Mouse (Mus musculus): ENCODE data around the gene Tbc1d22a.

Tbc1d22a gene

GRCm38 (mm10) chr15:86238076-86238475, 23.8 kb downstream of the Tbc1d22a start:
- DNase-seq (ENCODE audit: low spot score) = no peak

GRCm38 (mm10) chr15:86239068-86239467, 24.8 kb downstream of the Tbc1d22a start:
- no peak for DNase-seq (ENCODE audit: low spot score)

- peak; percentile 55 for DNase-seq (ENCODE audit: low spot score)
Observed at GRCm38 (mm10) chr15:86239801-86240200, 25.5 kb downstream of the Tbc1d22a start.

GRCm38 (mm10) chr15:86243708-86244107, 29.4 kb downstream of the Tbc1d22a start:
- DNase-seq (ENCODE audit: low spot score) = peak; percentile 48

GRCm38 (mm10) chr15:86244380-86244779, 30.1 kb downstream of the Tbc1d22a start:
- DNase-seq (ENCODE audit: low spot score) = no peak

GRCm38 (mm10) chr15:86250269-86250668, 36.0 kb downstream of the Tbc1d22a start:
- DNase-seq (ENCODE audit: low spot score) = peak; percentile 17

- no peak for DNase-seq (ENCODE audit: low spot score)
Observed at GRCm38 (mm10) chr15:86252130-86252529, 37.9 kb downstream of the Tbc1d22a start.

GRCm38 (mm10) chr15:86252684-86253083, 38.4 kb downstream of the Tbc1d22a start:
- DNase-seq (ENCODE audit: low spot score) = no peak

- DNase-seq (ENCODE audit: low spot score) = no peak
Observed at GRCm38 (mm10) chr15:86253411-86253810, 39.2 kb downstream of the Tbc1d22a start.

GRCm38 (mm10) chr15:86256201-86256600, 41.9 kb downstream of the Tbc1d22a start:
- no peak for DNase-seq (ENCODE audit: low spot score)

GRCm38 (mm10) chr15:86256728-86257179, 42.5 kb downstream of the Tbc1d22a start:
- no peak for DNase-seq (ENCODE audit: low spot score)

GRCm38 (mm10) chr15:86257916-86258685, 43.8 kb downstream of the Tbc1d22a start:
- DNase-seq (ENCODE audit: low spot score) = no peak

- no peak for DNase-seq (ENCODE audit: low spot score)
Observed at GRCm38 (mm10) chr15:86259233-86259632, 45.0 kb downstream of the Tbc1d22a start.

- no peak for DNase-seq (ENCODE audit: low spot score)
Observed at GRCm38 (mm10) chr15:86260111-86260510, 45.9 kb downstream of the Tbc1d22a start.

GRCm38 (mm10) chr15:86264389-86264788, 50.1 kb downstream of the Tbc1d22a start:
- DNase-seq (ENCODE audit: low spot score) = no peak

- no peak for DNase-seq (ENCODE audit: low spot score)
Observed at GRCm38 (mm10) chr15:86264803-86265202, 50.5 kb downstream of the Tbc1d22a start.

- no peak for DNase-seq (ENCODE audit: low spot score)
Observed at GRCm38 (mm10) chr15:86266975-86267374, 52.7 kb downstream of the Tbc1d22a start.

- DNase-seq (ENCODE audit: low spot score) = no peak
Observed at GRCm38 (mm10) chr15:86268526-86268925, 54.3 kb downstream of the Tbc1d22a start.

GRCm38 (mm10) chr15:86275754-86276153, 61.5 kb downstream of the Tbc1d22a start:
- no peak for DNase-seq (ENCODE audit: low spot score)

GRCm38 (mm10) chr15:86276538-86277264, 62.4 kb downstream of the Tbc1d22a start:
- no peak for DNase-seq (ENCODE audit: low spot score)

- DNase-seq (ENCODE audit: low spot score) = no peak
Observed at GRCm38 (mm10) chr15:86277428-86277827, 63.2 kb downstream of the Tbc1d22a start.

- no peak for DNase-seq (ENCODE audit: low spot score)
Observed at GRCm38 (mm10) chr15:86279059-86279974, 65.1 kb downstream of the Tbc1d22a start.

All from urinary bladder, postnatal 25 days (tissue).